9 mouse cellular contexts compared by ENCODE assay signal in genomic region chr5:34955630-34956029, GRCm38 (mm10). TPM values are rescaled to one million over a fixed set of nuclear protein-coding genes. Genes with fewer than 3 reads are reported as not detected.
DNase-seq lines count a peak whose midpoint lies in the region; ATAC-seq lines count a peak whose summit lies in the region.
"Had no signal": no experiment of that assay in that cellular context is flagged by ENCODE, and none has a peak within 500 bp of the region (broad histone marks: within the 10 kb centered on the region; RNA-seq: fewer than 3 reads in every experiment).

No protein-coding gene starts in this region.

- 0 out of 2 replicates have a peak, but pooled peaks cover 4% of the 10 kb centered on the region for H3K36me3 ChIP-seq in heart, embryonic 11.5 days (ENCODE audit: control insufficient read depth, insufficient read depth, low read length)
- H3K36me3 ChIP-seq in neural tube, embryonic 15.5 days = no peaks in the 10 kb centered on the region

- WGBS in heart, embryonic 11.5 days (ENCODE audit: insufficient replicate concordance) = 25% methylated on average over 5 of the region's 5 CpGs
- 40% methylated on average over 5 of the region's 5 CpGs for WGBS in neural tube, embryonic 15.5 days

- H3K9me3 ChIP-seq in heart, embryonic 11.5 days (replicated peaks; ENCODE audit: control insufficient read depth, low read length) = no peaks in the 10 kb centered on the region
- H3K9me3 ChIP-seq in neural tube, embryonic 15.5 days (replicated peaks) = no peaks in the 10 kb centered on the region

- DNase-seq in heart, adult 9 months (ENCODE audit: low spot score in 2 of 2) = peak; percentile 18 to 32
- no peak for DNase-seq in heart, postnatal 4 days
- peak; percentile 29 to 44 for DNase-seq in spleen, postnatal 10 days (ENCODE audit: low spot score in 2 of 2)
- no peak for DNase-seq in spleen, adult 12 weeks (ENCODE audit: low spot score)

- peak overlapping the region; percentile 31 for H3K4me2 ChIP-seq in heart, embryonic 11.5 days
- H3K4me2 ChIP-seq in neural tube, embryonic 15.5 days = no peak overlapping the region
- H3K4me2 ChIP-seq: liver, embryonic 11.5 days had no signal

- H3K4me3 ChIP-seq in heart, embryonic 11.5 days (ENCODE audit: low read depth, low read length) = no peak overlapping the region
- no peak overlapping the region for H3K4me3 ChIP-seq in neural tube, embryonic 15.5 days (replicated peaks)

- H3K27me3 ChIP-seq in heart, embryonic 11.5 days (ENCODE audit: control insufficient read depth, insufficient read depth, low read length) = no peaks in the 10 kb centered on the region
- no peaks in the 10 kb centered on the region for H3K27me3 ChIP-seq in neural tube, embryonic 15.5 days (replicated peaks)

- no peak overlapping the region for H3K9ac ChIP-seq in heart, embryonic 11.5 days (ENCODE audit: low read depth, low read length)
- H3K9ac ChIP-seq in neural tube, embryonic 15.5 days (replicated peaks) = no peak overlapping the region

- H3K4me1 ChIP-seq in heart, embryonic 11.5 days (ENCODE audit: control insufficient read depth, insufficient read depth, low read length) = peaks cover 72% of the 10 kb centered on the region
- H3K4me1 ChIP-seq in neural tube, embryonic 15.5 days = peaks cover 63% of the 10 kb centered on the region

- ATAC-seq in heart, embryonic 11.5 days (replicated peaks; ENCODE audit: insufficient number of reproducible peaks, low FRiP score, low TSS enrichment) = peak; percentile 33
- peak; percentile 47 for ATAC-seq in megakaryocyte-erythroid progenitor cell, adult 5-6 weeks (replicated peaks; ENCODE audit: low FRiP score, low TSS enrichment, poor library complexity, severe bottlenecking)
- no peak for ATAC-seq in CD4-positive, CD25-positive, alpha-beta regulatory T cell, adult 4 months
- ATAC-seq in neural tube, embryonic 15.5 days (ENCODE audit: low FRiP score) = no peak

- H3K27ac ChIP-seq in heart, embryonic 11.5 days (ENCODE audit: low read depth, low read length) = peak overlapping the region; percentile 80
- H3K27ac ChIP-seq in neural tube, embryonic 15.5 days (replicated peaks) = no peak overlapping the region

RNA-seq across cellular contexts. Expression of gene Rgs12, which starts 6.4 kb away (rescaled TPM):
- total RNA-seq in heart, postnatal 4 days (2021) = 10 to 100 TPM; 49.8 to 60.4 TPM
- polyA plus RNA-seq in heart, embryonic 11.5 days (2014; fragmentation: Nextera tagmentation; extraction: Ambion mirVana) = 25.6 and 29.5 TPM in 2 replicates
- 40.7 and 47.4 TPM in 2 replicates for total RNA-seq in megakaryocyte-erythroid progenitor cell, adult 5-6 weeks (2014; fragmentation: Nextera tagmentation)
- total RNA-seq in megakaryocyte-erythroid progenitor cell, adult 5-6 weeks (2017) = 30.6 and 38.2 TPM in 2 replicates
- 10 to 100 TPM in 1 of 2 experiments, 1 to 10 TPM in 1; 5.3 to 11.0 TPM for polyA plus RNA-seq in CD4-positive, CD25-positive, alpha-beta regulatory T cell, adult 4 months (2017; shearing (Covaris generic))
- 32.9 and 33.9 TPM in 2 replicates for polyA plus RNA-seq in neural tube, embryonic 15.5 days (2015; fragmentation: Nextera tagmentation; extraction: Ambion mirVana)

RNA-seq across cellular contexts. Expression of gene Msantd1, which starts 47.8 kb away (rescaled TPM):
- under 1 TPM; 0.19 to 0.90 TPM for total RNA-seq in heart, postnatal 4 days (2021)
- polyA plus RNA-seq in heart, embryonic 11.5 days (2014; fragmentation: Nextera tagmentation; extraction: Ambion mirVana) = 0.42 and 0.97 TPM in 2 replicates
- total RNA-seq in megakaryocyte-erythroid progenitor cell, adult 5-6 weeks (2014; fragmentation: Nextera tagmentation) = 2.9 and 4.5 TPM in 2 replicates
- total RNA-seq in megakaryocyte-erythroid progenitor cell, adult 5-6 weeks (2017) = 0.38 TPM in 1 of 2 replicates, not detected in the other
- 1 to 10 TPM; 1.6 to 2.0 TPM for polyA plus RNA-seq in CD4-positive, CD25-positive, alpha-beta regulatory T cell, adult 4 months (2017; shearing (Covaris generic))
- 2.9 and 3.7 TPM in 2 replicates for polyA plus RNA-seq in neural tube, embryonic 15.5 days (2015; fragmentation: Nextera tagmentation; extraction: Ambion mirVana)

Comparison
In these comparisons a context has a peak if more than half of its experiments do, and no peak if none do; other contexts are left out.
1. DNase-seq: peak in heart, adult 9 months (2 of 2) and spleen, postnatal 10 days (2 of 2); none in heart, postnatal 4 days (single experiment) and spleen, adult 12 weeks (single experiment).
2. ATAC-seq: peak in heart, embryonic 11.5 days (single experiment) and megakaryocyte-erythroid progenitor cell, adult 5-6 weeks (single experiment); none in CD4-positive, CD25-positive, alpha-beta regulatory T cell, adult 4 months (single experiment) and neural tube, embryonic 15.5 days (single experiment).